Mouse (Mus musculus): ENCODE measurements around the gene Acsl3. TPM values are rescaled to one million over a fixed set of nuclear protein-coding genes. Genes with fewer than 3 reads are reported as not detected.

Gene Acsl3
- polyA plus RNA-seq, 1 experiment from 2014 or later, result 83.5 TPM

DNA sequence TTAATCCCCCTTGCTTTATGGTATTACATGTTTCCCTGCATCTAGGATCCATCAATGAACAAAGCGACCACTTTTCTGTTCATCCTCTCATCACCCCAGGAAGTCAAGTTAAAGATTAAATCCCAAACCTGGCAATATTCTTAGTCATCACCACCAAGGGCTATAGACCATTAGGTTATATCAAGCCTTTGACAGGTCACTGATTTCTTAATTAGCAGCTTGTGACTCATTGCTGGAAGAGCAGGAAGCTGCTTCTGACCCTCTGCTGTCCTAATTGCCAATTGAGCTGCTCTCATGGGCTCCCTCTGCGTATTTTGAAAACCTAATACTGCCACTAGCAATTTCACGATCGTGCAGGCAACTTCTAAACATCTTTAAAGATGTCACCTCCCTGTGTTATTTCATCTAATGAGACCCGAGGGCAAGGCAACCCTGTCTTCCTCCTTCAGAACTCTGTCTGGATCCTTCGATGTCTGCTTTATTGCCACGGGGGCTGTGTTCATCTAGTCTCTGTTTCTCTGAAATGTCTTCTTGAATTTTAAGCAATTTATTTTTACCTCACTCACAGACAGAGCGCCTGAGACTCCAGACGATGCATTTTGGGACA lies 72.6 kb downstream of the Acsl3 start:
- Histone ChIP-seq H3K9me3 (no peaks in the 10 kb centered on the region), H3K4me1 (peaks cover 12% of the 10 kb centered on the region), H3K36me3 (replicated peaks) (no peaks in the 10 kb centered on the region), H3K27me3 (ENCODE audit: poor library complexity, severe bottlenecking) (no peaks in the 10 kb centered on the region), H3K4me3 (no peak overlapping the region), H3K27ac (no peak overlapping the region)
- 89% methylated on average over 9 of the region's 9 CpGs for WGBS
- no peak for DNase-seq (ENCODE audit: extremely low spot score, low spot score)

DNA sequence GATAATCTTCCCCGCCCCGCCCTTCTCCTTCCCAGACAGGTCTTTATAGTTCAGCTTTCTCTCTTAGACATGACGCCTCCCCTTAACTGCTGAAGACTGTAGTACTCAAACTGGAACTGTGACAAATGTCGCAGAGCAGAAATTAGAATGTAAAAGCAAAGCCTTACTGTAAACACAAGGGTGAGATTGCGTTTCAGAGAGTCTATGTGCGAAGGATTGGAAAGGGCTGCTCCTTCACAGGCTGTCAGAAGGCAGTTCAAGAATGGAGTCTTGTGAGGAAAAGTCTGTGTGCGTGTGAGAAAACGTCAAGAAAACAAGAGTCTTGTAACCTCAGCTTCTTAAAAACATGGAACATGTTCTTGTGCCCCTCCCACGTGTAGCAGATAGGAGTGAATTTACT lies 74.7 kb downstream of the Acsl3 start:
- Histone ChIP-seq H3K27me3 (ENCODE audit: poor library complexity, severe bottlenecking) (no peaks in the 10 kb centered on the region), H3K4me1 (peaks cover 8% of the 10 kb centered on the region; the same call in 1 of the 2 replicates), H3K36me3 (replicated peaks) (no peaks in the 10 kb centered on the region), H3K27ac (no peak overlapping the region), H3K9me3 (no peaks in the 10 kb centered on the region), H3K4me3 (no peak overlapping the region)
- no peak for DNase-seq (ENCODE audit: extremely low spot score, low spot score)
- WGBS, result 88% methylated on average over 9 of the region's 9 CpGs

DNA sequence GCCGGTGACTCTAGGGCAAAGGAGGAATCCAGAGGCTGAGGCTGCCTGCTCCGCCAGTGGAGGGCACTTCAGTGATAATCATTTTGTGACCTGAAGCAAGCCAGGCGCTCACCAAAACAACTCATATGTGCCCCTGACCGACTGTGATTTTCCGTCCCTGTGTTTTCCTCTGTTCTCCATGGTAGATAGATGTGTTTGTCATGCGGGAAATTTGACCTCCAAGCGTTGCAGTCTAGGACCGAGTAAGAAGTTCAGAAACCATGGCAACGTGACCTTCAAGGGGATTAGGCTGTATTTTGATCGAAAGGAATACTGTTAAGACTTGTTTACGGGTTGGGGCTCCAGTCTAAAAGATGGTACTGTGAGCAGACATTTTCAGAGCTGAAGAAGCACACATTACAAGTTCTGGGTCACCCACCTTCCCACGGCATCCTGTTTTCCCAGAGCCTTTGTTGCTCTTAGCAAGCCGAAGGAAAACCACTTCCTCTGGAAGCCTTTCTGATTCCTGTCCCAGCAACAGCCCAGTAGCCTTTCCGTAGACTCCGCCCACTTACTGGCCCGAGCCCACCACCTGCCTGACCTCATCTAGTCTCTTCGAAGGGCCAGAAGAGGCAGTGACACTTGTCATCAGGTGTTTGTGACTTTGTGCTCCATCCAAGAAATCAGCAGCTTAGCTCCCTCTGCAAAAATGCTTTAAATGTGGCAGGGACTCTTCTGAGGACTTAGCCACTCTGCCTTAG lies 76.8 kb downstream of the Acsl3 start:
- H3K9me3 ChIP-seq, result no peaks in the 10 kb centered on the region
- 76% methylated on average over 17 of the region's 17 CpGs for WGBS
- DNase-seq (ENCODE audit: extremely low spot score, low spot score), result no peak
- H3K27ac ChIP-seq, result no peak overlapping the region
- peaks cover 8% of the 10 kb centered on the region; the same call in 1 of the 2 replicates for H3K4me1 ChIP-seq
- H3K36me3 ChIP-seq (replicated peaks), result no peaks in the 10 kb centered on the region
- H3K4me3 ChIP-seq, result no peak overlapping the region
- no peaks in the 10 kb centered on the region for H3K27me3 ChIP-seq (ENCODE audit: poor library complexity, severe bottlenecking)

DNA sequence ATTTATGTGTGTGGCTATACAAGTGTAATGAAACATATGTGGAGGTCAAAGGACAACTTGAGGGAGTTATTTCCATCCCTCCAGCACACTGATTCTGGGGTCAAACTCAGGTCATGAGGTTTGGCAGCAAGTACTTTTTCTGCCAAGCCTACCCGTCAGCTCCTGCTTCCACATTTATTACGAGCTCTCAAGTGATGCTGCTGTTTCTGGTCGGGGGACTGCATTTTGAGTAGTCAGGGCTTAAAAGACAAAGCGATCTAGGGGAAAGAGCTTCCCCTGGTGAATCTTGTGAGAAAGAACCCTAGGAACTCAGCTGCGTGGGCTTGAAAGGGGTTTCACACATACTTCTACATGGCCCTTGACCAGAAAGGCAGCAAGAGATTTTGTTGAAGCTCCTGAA lies 80.0 kb downstream of the Acsl3 start:
- Histone ChIP-seq H3K27ac (no peak overlapping the region), H3K36me3 (replicated peaks) (no peaks in the 10 kb centered on the region), H3K4me3 (no peak overlapping the region), H3K4me1 (peaks cover 8% of the 10 kb centered on the region; the same call in 1 of the 2 replicates), H3K27me3 (ENCODE audit: poor library complexity, severe bottlenecking) (no peaks in the 10 kb centered on the region), H3K9me3 (no peaks in the 10 kb centered on the region)
- 74% methylated on average over 5 of the region's 5 CpGs for WGBS
- no peak for DNase-seq (ENCODE audit: extremely low spot score, low spot score)

DNA sequence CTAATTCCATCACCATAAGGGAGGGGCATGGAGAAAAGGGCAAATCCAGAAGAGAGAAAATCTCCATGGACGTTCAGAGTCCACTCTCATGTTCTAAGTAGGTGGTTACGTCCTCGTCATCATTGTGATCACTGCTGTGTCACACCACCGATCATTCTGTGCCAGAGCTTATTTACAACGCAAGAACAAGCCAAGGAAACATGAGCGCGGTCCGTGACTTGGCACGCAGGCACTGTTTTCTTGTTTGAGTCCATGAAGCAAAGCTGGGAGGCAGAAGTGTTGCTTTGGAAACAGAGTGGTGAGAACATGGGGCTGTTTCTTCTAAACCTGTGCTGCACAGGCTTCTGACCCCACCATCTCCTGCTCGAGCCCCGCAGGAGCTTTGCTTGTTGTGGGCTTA lies 83.1 kb downstream of the Acsl3 start:
- no peaks in the 10 kb centered on the region for H3K9me3 ChIP-seq
- no peaks in the 10 kb centered on the region for H3K4me1 ChIP-seq
- WGBS, result 95% methylated on average over 11 of the region's 11 CpGs
- H3K27me3 ChIP-seq (ENCODE audit: poor library complexity, severe bottlenecking), result no peaks in the 10 kb centered on the region
- DNase-seq (ENCODE audit: extremely low spot score, low spot score), result no peak
- H3K4me3 ChIP-seq, result no peak overlapping the region
- no peaks in the 10 kb centered on the region for H3K36me3 ChIP-seq (replicated peaks)
- H3K27ac ChIP-seq, result no peak overlapping the region

DNA sequence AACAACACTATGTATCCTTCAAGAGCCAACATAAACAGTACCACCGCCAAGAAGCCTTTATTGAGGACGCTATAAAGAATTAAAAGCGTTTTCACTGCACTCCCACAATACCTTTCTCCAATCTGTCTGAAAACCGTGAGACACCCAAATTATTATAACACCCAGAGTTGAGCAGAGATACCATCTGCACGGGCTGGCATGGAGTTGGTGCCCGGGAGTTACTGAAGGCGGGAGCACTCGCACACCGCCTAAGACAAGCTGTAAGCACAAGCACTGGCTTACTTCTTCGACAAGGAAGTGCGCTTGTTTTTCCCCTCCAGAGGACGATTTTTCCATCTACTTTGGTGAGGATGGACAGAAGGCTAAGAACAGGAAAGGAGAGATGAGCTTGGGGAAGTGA lies 84.6 kb downstream of the Acsl3 start:
- DNase-seq (ENCODE audit: extremely low spot score, low spot score), result no peak
- no peaks in the 10 kb centered on the region for H3K4me1 ChIP-seq
- WGBS, result 93% methylated on average over 12 of the region's 12 CpGs

DNA sequence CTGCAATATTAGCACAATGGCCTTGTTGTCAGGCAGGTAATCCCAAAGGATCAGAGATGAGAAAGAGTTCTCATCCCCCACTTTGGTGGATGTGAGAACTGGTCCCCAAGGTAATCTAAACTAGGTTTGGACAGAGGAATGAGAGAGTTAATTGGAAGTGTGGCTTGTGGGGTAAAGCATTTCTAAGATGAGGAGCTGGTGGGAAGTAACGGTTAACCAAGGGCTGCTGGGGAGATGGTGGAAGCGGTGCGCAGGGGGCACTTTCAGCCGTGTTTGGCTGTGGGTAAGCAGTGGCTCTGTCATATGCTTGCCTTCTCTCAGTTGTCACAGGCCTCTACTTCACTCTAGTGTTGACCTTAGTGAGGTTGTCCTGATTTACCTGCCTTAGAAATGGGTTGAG lies 85.7 kb downstream of the Acsl3 start:
- no peak overlapping the region for H3K27ac ChIP-seq
- H3K36me3 ChIP-seq (replicated peaks), result no peaks in the 10 kb centered on the region
- WGBS, result 95% methylated on average over 4 of the region's 4 CpGs
- no peaks in the 10 kb centered on the region for H3K27me3 ChIP-seq (ENCODE audit: poor library complexity, severe bottlenecking)
- no peak for DNase-seq (ENCODE audit: extremely low spot score, low spot score)
- H3K4me3 ChIP-seq, result no peak overlapping the region
- no peaks in the 10 kb centered on the region for H3K4me1 ChIP-seq
- no peaks in the 10 kb centered on the region; the same call in 1 of the 2 replicates for H3K9me3 ChIP-seq

More for the DNA sequence above, 84.6 kb downstream of the Acsl3 start:
- no peaks in the 10 kb centered on the region for H3K27me3 ChIP-seq (ENCODE audit: poor library complexity, severe bottlenecking)
- no peak overlapping the region for H3K4me3 ChIP-seq
- H3K27ac ChIP-seq, result no peak overlapping the region
- no peaks in the 10 kb centered on the region; the same call in 1 of the 2 replicates for H3K9me3 ChIP-seq
- H3K36me3 ChIP-seq (replicated peaks), result no peaks in the 10 kb centered on the region

DNA sequence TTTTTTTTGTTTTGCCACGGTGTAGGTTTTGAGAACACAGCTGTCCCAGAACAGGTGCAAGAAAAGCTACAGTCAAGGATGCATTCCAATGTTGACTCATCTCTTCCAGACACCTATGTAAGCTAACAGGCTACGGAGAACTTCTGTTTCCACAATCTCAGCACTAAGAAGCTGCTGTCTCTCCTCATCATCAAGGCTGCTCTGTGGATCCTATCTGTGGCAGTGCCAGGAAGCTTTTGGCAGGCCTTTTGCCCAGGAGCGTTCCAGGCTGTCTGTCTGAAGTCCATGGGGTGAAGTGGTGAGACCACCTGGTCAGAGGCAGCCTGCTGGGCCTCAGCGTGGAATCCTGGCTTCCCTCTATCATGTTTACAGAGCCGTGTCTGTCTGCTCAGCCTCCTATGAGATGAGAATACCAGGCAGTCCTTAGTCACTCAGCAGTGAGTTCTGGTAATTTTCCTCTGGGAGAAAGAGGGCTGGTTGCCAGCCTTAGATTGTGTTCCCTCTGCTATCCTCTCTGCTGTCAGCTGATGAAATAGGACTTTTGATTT lies 87.7 kb downstream of the Acsl3 start:
- no peak overlapping the region for H3K27ac ChIP-seq
- WGBS, result 75% methylated on average over 5 of the region's 5 CpGs

More for the DNA sequence above, 87.7 kb downstream of the Acsl3 start:
- Histone ChIP-seq H3K4me1 (no peaks in the 10 kb centered on the region), H3K36me3 (replicated peaks) (no peaks in the 10 kb centered on the region), H3K4me3 (no peak overlapping the region), H3K27me3 (ENCODE audit: poor library complexity, severe bottlenecking) (no peaks in the 10 kb centered on the region), H3K9me3 (no peaks in the 10 kb centered on the region; the same call in 1 of the 2 replicates)
- no peak for DNase-seq (ENCODE audit: extremely low spot score, low spot score)

Other genes starting within 250 kb of the Acsl3 start
- gene Farsb, start 168.9 kb upstream of the Acsl3 start, polyA plus RNA-seq (2016; fragmentation: Nextera tagmentation; extraction: Ambion mirVana), result 154 TPM in 2 replicates
- 0.87 and 1.1 TPM in 2 replicates for gene Mogat1, start 146.8 kb upstream of the Acsl3 start, polyA plus RNA-seq (2016; fragmentation: Nextera tagmentation; extraction: Ambion mirVana)
- gene BC035947, start 145.7 kb upstream of the Acsl3 start, polyA plus RNA-seq (2016; fragmentation: Nextera tagmentation; extraction: Ambion mirVana), result 0.21 and 0.37 TPM in 2 replicates
- gene Utp14b, start 213 bp downstream of the Acsl3 start, polyA plus RNA-seq (2016; fragmentation: Nextera tagmentation; extraction: Ambion mirVana), result 4.0 and 4.1 TPM in 2 replicates
- 0.09 and 0.32 TPM in 2 replicates for gene Kcne4, start 158.9 kb downstream of the Acsl3 start, polyA plus RNA-seq (2016; fragmentation: Nextera tagmentation; extraction: Ambion mirVana)